Mouse (Mus musculus) layer of hippocampus, postnatal 36 days (tissue): Measurements from ENCODE around the gene Bak1. TPM values are rescaled to one million over a fixed set of nuclear protein-coding genes. Genes with fewer than 3 reads are reported as not detected.

ENCODE experiments used
- DNase-seq, 2 experiments: peaks; one replicate each; pipeline ENCODE4 v3.0.0; 2022
- total RNA-seq, 2 experiments: library from RNA; stranded (reverse); gene quantifications; 2 replicates each; pipeline ENCODE4 v1.2.3; 2021

Gene Bak1
- 10 to 100 TPM; 13.0 to 13.7 TPM for total RNA-seq

DNA sequence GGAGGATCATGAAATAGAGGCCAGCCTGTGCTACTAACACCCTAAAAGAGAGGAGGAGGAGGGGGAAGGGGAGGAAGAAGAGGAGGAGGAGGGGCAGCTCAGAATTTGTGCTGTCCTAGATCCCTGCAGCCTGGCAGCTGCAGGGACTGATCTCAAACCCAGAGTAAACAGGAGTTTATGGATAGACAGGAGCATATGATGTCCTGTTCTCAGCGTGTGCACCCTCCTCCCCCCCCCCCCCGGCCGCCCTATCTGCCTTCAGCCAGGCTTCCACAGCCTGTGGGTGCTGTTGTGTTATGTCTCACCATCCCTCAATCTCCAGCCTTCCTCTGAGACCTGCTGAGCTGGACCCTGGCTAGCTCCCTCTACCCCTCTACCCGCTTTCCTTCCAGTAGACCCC lies at the start of gene Bak1:
TSS of gene Bak1 (minus strand) at position 101 of the 400 bp plus-strand sequence.
- DNase-seq = no peak

DNA sequence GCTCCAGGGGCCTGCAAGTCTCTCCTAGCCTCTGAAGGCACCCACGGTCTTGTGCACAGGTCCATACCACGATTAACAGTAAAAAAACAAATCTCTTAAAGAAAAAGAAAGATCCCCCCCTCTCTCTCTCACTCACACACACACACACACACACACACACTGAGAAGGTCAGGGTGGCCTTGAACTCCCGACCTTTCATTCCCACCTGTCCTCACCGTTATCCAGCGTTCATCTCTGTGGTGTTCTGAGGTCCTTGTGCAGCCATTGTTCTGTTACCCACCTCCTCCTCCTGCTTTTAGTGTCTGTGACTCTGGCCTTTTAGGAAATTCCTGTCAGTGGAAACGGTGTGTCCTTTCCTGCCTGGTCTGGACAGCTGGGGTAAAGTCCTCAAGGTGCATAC lies 49.7 kb upstream of the Bak1 start:
- DNase-seq = no peak

DNA sequence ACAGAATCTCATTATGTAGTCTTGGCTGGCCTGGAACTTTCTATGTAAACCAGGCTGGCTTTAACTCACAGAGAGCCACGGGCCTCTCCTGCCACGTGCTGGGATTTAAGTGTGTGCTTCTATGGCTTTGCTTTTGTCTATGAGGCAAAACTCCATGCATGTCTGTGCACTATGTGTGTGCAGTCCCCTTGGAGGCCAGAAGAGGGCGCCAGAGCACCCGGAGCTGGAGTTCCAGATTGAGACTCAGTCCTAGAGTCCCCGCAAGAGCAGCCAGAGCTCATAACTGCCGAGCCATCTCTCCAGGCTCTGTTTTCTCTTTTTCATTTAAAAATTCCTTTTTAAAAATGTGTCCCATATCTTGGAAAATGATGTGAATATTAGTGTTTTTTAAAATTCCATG lies 49.1 kb upstream of the Bak1 start:
- no peak for DNase-seq

DNA sequence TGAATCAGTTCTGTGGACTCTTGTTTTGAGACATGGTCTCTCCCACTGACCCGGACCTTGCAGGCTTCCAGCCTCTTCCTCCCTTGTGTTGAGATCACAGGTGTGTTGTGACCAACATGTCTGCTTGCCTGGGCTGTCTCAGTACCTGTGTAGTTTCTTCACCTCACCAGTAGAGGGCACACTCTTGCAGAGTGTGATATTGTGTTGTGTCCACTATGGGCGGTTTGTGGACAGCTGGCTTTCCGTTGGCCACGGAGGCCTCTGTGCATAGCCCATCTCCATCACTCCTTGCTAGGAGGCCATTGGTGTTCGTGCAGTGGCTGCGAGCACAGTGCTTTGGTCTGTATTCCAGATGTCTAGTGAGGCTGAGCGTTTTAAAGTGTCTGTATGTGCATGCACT lies 48.3 kb upstream of the Bak1 start:
- DNase-seq = no peak

DNA sequence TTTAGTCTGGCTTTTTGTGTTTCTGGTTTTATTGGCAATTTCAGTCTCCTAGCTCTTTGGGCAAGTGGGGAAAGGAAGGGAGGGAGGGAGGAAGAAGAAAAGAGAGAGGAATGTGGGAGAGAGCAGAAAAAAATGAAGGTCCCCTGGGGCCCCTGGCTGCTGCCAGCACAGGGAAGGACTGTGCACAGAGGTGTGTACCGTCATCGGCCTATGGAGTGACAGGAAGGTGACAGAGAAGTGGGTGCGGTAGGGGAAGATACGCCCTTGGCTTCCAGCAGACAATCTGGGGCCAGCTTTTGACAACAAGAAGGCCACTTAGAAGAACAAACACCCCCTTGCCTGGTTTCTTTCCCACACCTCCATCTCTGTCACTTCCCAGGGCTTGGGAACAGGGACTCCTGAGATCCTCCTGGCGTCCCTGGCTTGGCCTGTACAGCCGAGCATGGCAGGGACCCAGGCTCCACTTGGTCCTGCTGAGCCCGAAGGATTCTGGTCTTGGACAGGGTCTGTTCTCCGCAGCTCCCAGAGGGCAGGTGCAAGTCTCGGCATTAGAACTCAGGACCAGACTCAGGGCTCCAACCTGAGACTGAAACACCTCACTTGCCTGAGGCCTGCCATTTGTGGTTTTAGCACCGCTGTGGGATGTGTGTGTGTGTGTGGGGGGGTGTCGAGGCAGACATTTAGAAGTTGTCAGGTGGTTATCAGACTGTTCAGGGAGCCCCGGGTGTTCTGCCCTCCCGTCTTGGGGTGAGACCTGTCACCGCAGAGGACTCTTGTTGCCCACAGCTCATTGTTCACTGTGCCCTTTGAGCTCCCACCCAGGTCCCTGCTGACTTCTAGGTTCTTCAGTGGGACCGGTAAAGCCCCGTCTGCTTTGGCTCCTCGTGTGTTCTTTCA lies 46.3 kb upstream of the Bak1 start:
- DNase-seq = no peak

DNA sequence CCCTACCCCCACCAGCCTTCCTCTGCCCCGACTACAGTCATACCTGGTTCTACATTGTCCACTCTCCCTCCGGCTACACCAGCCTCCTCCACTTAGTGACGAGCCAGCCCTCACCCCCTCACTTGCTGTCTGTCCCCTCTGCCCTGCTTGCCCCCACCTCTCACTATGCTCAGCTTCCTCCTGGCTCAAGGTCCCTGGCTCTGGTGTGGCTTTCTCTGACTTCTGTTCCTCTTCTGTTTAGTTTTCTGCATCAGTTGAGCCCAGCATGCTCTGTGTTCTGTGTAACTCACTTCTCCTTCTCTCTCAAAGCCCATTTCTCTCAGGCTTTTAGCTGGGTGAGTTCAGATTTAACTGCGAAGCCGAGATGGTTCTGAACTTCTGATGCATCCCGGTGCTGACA lies 45.4 kb upstream of the Bak1 start:
- DNase-seq = no peak

DNA sequence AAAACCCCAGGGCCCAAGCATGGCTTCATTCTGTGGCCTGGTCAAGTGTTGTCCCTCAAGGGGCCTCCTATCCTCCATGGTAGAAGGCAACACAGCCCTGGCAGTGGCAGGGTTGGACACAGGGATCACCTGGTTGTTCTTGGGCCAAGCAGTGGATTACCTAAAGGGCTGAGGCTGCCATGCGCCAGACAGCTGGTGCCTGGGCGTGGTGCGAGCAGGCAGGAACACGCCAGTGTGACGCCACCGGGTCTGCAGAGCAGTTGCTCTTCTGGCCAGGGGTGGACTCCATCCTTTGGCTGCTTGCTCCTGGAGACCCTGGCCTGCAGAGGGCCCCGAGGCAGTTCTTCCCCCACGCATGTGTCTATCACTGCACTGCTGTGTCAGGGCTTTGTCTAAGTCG lies 45.0 kb upstream of the Bak1 start:
- DNase-seq = no peak

DNA sequence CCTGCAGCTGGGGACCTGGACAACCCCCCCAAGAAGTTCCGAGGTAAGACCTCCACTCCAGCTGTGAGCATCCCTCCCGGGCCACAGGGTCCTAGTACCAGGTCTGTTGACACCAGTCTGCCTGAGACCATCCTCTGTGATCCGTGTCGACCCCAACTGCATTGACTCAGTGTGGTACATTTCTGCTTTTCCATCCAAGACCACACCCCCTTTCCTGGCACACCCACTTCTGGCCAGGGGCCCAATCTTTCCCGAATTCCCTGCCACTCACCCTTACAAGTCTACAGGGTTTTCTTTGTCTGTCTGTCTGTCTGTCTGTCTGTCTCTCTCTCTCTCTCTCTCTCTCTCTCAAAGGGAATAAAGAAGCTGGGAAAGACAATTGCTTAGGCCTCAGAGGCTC lies 44.3 kb upstream of the Bak1 start:
- DNase-seq = no peak

DNA sequence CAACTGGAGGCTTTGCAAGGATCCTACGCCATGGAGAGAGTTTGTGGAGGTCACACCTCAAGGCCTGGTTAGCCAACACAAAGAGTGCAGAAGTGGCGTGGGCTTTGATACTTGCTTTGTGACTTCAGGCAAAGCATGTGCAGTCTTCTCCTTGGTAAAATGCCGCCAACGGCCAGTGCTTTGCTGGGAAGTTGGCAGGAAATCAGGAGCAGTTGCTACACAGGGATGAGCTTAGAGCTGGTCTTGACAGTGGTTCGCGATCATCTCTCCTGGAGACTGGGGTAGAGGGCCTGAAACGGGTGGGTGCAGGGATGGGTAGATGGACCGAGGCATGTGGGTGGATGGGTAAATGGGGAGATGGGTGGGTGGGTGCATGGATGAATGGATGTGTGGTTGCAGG lies 43.6 kb upstream of the Bak1 start:
- DNase-seq = no peak

DNA sequence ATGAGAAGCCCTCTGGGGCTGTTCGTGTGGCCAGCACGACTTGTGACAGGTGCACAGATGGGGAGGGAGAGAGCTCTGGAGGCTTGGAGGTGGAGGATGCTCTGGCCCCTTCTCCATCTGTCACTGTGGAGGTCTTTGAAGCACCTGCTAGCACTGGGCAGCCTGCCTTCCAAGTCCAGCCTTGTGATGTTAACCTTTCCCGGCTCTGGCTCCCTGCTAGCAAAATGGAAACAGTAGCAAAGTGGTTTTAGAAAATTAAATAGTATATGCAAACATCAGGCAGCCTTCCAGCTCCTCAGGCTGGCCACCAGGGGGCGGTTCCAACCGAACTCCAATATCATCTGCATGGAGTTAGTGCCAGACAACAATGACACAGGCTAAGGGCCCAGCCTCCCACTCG lies 42.8 kb upstream of the Bak1 start:
- no peak for DNase-seq

DNA sequence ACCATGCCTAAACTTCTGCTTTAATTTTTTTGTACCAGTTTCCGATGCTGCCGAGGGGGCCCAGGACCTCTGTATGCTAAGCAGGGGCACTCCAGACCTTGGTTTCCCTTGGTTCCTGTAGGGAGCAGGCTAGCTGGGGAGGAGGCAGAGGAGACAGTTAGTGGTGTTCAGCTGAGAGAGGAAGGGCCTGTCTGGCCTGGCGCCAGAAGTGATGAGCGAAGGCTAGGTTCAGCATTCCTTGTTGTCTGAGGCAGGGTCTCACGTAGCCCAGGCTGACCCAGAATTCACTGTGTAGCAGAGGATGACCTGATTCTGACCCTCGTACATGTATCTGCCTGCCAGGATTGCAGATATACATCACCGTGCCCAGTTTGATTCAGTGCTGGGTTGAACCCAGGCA lies 42.1 kb upstream of the Bak1 start:
- no peak for DNase-seq

DNA sequence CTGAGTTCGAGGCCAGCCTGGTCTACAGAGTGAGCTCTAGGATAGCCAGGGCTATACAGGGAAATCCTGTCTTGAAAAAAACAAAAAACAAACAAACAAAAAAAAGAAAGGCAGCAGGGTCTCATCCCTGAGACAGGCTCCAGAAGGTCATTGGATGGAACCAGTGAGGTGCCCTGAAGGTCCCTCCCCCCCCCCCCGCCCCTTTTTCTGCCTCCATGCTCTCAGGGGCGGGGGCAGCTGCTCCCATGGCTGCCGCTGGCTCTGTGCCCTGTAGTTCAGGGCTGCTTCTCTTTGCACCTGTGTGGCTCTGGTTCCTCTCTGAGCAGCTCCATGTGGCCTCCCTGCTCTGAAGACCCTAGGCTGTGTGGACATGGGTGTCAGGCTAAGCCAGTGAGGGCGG lies 40.3 kb upstream of the Bak1 start:
- DNase-seq = no peak

DNA sequence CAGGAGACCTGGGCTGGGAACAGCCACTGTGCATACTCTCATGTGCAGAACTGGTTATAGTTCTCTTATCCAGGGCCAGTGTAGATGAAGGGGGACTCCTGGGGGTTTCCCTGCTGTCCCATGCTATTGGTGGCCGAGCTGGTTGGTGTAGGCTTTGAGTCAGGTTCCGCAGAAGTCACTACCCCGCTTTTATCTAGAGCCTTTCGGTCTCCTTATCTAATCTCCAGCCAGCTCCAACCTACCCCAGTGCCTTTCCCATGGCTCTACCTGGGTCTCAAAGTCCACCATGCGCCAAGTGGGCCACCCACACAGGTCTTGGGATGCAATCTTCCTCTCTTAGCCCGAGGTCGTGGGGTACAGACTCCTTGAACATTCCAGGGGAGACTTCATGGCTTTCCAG lies 37.3 kb upstream of the Bak1 start:
- no peak for DNase-seq

DNA sequence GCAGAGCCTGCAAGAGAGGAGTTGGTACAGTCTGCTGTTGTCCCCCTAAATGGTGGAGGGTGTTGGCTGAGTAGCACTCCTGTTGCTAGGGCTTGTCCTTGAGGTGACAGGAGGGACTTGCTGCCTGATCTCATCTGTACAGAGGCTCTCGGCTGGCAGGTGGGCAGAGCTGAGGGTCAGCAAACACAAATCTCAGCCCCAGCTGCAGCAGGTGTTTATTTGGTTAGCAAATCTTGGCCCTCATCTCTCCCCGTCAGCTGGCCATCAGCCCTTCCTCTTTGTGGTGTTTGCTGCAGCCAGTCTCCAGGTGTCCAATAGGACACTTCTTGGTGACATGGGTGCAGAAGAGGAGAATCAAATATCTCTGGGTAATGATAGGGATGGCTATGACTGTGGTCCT lies 35.4 kb upstream of the Bak1 start:
- DNase-seq = no peak

DNA sequence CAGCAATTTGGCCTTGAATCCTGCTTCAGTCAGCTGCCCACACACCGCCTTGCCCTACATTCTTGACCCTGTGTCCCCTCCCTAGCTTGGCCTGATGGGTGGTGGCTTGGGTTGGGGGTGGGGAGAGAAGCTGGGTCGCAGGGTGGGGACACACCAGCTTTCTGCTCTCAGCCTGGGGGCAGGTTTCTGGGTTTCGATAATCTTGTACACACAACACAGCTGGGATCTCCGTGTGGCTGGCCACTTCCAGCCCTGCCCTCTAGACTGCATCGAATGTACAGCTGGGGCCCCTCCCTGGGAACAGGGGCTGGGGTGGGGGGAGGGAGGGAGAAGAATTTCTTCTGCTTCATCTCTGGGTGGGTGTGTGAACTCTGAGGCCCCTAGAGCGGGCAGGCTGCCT lies 34.9 kb upstream of the Bak1 start:
- DNase-seq = no peak

DNA sequence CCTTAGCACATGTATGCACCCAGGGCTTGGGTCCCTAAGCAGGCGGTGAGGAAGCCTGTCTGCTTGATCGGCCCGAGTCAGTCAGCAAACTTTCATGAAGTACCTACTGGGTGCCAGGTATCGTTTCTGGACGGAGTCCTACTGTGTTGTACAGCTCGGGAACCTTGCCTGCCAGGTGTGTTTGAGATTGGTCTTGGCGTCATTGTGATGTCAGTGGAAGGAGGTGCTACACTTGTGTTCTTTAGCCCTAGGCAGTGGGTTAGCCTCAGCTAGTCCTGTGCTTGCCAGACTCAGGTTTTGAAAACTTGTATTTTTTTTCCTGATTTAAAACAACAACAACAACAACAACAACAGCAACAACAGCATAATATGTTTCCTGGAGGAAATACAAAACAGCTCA lies 33.9 kb upstream of the Bak1 start:
- DNase-seq = no peak

DNA sequence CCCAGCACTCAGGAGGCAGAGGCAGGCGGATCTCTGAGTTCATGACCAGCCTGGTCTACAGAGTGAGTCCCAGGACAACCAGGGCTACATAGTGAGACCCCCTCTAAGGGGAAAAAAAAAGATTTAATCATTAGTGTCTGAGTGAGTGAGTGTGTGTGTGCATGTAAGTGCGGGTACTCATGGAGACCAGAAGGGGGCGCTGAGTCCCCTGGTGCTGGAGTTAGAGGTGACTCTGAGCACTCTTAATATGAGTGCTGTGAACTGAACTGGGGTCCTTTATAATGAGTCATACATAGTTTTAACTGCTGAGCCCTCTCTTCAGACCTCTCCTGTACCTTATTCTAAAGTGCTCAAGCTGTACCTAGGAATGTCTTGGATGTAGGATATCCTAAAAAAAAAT lies 32.9 kb upstream of the Bak1 start:
- no peak for DNase-seq

DNA sequence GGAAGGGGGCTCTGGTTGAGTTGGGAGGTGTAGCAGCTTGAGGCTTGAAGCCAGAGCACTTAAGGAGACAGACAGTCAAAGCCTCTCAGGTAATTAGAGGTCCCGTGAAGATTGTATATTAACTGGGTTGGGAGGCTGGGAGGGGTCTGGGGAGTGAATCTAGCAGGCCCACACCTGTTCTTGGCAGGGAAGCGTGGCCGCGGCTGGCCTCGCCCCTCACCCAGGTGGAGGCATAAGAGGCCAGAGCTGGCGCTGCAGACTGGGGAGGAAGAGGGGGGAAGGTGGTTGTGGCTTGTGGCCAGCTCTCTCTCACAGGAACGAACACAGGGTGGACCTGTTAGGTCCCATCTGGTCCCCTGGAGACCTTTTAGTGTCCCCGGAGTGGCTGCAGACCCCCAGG lies 31.9 kb upstream of the Bak1 start:
- DNase-seq = no peak

DNA sequence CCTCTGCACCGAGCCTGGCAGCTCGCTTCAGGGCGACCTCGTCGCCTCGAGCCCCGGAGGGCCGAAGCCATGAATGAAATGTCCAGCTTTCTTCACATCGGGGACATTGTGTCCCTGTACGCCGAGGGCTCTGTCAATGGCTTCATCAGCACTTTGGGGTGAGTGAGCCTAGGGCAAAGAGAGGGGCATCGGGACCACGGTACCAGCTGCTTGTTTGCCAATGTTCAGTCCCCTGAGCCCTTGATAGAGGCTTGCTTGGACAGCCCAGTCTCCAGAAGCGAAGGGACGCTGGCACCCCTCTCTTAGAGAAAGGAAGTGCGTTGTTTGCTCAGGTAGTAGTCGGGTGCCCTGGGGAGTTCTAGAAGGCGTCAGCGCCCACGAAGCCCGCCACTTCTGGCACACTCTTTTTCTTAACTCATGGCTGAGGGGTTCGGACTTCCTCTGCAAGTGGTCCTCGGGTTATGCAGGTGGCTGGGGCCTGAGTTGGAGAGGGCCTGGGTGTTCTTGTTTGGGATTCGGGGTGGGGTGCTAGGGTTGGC lies 28.8 kb upstream of the Bak1 start:
- DNase-seq = no peak

DNA sequence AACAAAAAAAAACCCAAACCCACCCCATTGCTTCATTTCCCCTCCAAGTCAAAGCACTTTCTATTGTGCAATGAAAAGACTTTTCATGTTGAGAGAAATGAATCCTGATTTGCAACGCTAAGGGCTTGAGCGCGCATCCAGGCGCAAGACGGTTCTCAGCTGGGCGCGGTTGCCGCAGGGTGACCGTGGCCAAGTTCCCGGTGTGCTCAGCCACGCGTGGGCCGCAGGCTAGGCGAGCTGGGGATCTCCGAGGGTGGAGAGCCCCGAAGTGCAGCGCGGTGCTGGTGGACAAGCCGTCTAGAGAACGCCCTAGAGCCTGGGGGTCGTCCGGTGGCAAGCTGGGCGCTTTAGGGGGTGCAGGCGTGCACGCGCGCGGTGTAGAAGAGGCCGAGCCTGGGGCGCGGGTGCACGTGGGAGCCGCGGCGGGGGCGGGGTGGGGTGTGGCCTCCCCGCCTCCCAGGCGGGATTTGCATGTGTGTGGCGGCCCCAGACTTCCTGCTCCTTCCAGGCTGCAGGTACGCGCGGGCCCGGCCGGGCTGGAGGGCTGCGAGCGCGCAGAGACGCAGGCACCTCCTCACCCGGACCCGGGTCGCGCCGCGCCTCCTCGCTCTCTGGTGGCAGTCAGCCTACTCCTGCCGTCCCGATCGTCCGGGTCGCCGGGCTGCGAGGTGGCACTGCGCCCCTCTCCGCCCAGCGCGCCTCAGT lies 28.2 kb upstream of the Bak1 start, which contains the start of gene Itpr3:
TSS of gene Itpr3 (plus strand) at position 493 of the 705 bp plus-strand sequence.
- no peak for DNase-seq

DNA sequence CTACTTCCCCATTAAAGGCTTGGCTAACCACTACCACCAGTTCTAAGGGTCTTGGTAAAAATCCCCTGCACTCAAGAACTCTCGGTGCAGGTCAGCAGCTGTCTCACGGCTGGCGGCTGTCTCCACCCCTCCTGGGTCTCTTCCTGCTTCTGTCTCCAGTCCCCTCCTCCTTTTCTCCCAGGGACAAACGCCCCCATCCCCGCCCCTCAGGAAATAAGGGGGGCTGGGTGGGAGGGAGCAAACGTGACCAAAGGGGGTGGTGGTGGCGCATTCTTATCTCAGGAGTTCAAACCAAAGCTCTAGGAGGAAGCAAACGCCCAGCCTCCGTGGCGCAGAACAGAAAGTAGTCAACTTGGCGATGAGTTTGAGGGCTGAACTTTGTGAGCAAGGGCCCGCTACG lies 27.4 kb upstream of the Bak1 start:
- no peak for DNase-seq

DNA sequence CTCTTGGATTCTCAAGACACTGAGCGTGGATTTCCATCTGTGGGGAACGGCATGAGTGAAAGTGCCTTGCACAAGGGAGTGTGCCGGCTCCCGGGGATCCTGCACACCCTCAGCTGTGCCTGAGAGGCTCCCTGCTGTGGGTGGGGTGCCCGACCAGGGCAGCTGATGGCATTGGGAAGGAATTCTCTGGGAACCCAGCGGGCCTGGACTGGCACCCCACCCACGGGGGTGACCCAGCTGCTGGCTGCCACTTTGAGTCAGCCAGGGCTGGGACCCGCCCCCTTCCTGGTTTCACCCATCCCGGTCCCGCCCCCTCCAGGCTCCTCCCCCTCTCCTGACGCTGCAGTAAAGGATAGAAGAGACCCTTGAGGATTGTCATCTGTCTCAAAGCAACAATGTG lies 22.7 kb upstream of the Bak1 start:
- DNase-seq = no peak

DNA sequence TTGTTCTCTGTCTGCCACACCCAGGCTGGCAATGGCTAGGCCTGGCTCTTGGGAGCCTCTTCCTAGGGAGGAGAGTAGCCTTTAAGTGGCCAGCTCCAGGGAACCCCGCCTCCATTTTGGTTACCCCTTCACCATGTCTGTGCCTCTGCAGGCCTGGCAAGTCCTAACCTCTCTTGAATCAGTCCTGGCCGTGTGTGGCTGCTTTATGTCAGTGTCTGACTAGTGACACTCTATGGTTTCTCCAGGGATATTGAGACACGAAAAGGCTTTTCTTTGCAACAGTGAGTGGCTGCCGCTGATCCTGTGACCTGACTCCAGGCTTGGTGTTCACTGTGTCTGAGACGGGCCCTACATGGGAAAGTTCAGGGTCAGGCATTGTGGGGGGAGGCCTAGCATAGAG lies 22.0 kb upstream of the Bak1 start:
- DNase-seq = no peak
